Mouse (Mus musculus) liver, embryonic 14.5 days (tissue): Measurements from ENCODE around the gene Crybb2. TPM values are rescaled to one million over a fixed set of nuclear protein-coding genes. Genes with fewer than 3 reads are reported as not detected.

ENCODE experiments used
- ATAC-seq: fragments of 200-750 bp; cut with Nextera tagmentation; 2 replicates; pipeline ENCODE4 v1.8.0; 2017; ENCODE audit warnings: moderate number of reproducible peaks, mild to moderate bottlenecking, moderate library complexity; ENCODE audit not compliant: insufficient read depth
- DNase-seq, 3 experiments: peaks; one replicate each; pipeline ENCODE4 v3.0.0-alpha.2; 2012 to 2013; ENCODE audit warnings: low read depth in 3 of 3, low spot score in 3 of 3
- H3K27ac ChIP-seq: fragments of 300-500 bp; sonication (generic); 2 replicates; pipeline ENCODE4 v1.5.1; 2014; ENCODE audit warnings: moderate library complexity, mild to moderate bottlenecking, control low read depth, inconsistent platforms
- H3K27me3 ChIP-seq: fragments of 300-500 bp; sonication (generic); 2 replicates; pipeline ENCODE4 v1.6.1; 2014; ENCODE audit warnings: mild to moderate bottlenecking, low read length, moderate library complexity; ENCODE audit not compliant: control insufficient read depth, insufficient read depth
- H3K36me3 ChIP-seq: fragments of 300-500 bp; sonication (generic); replicated peaks from 2 replicates; pipeline ENCODE4 v1.6.1; 2014; ENCODE audit warnings: low read depth; ENCODE audit not compliant: control insufficient read depth, insufficient read depth
- H3K4me1 ChIP-seq, 2 experiments: fragments of 200-500 bp in 1 of 2; fragments of 300-500 bp in 1 of 2; sonication (generic) in 1 of 2; replicated peaks; 2 replicates each; pipeline ENCODE4 v1.6.1; 2012 to 2014; ENCODE audit warnings: antibody characterized with exemption in 1 of 2, inconsistent platforms in 1 of 2, low read length in 1 of 2; ENCODE audit not compliant: control insufficient read depth in 2 of 2, insufficient read depth in 2 of 2
- H3K4me2 ChIP-seq: fragments of 300-500 bp; sonication (generic); 2 replicates; pipeline ENCODE4 v1.6.1; 2014; ENCODE audit warnings: low read depth, mild to moderate bottlenecking, control low read depth, moderate library complexity
- H3K4me3 ChIP-seq, 2 experiments: fragments of 200-500 bp in 1 of 2; fragments of 300-500 bp in 1 of 2; sonication (generic) in 1 of 2; 2 replicates each; pipeline ENCODE4 v1.5.1; 2012 to 2014; ENCODE audit warnings: low read depth in 2 of 2, low read length in 2 of 2, mild to moderate bottlenecking in 2 of 2, control low read depth in 1 of 2, inconsistent platforms in 1 of 2, moderate library complexity in 1 of 2; ENCODE audit not compliant: insufficient read depth in 1 of 2
- H3K9ac ChIP-seq: fragments of 300-500 bp; sonication (generic); replicated peaks from 2 replicates; pipeline ENCODE4 v1.6.1; 2014; ENCODE audit warnings: mild to moderate bottlenecking, control low read depth, moderate library complexity
- H3K9me3 ChIP-seq: fragments of 300-500 bp; sonication (generic); 2 replicates; pipeline ENCODE4 v1.6.1; 2016; ENCODE audit warnings: low read length, mixed read lengths; ENCODE audit not compliant: control insufficient read depth
- CTCF ChIP-seq: IDR thresholded peaks from 2 replicates; pipeline ENCODE4 v1.5.1; 2016; ENCODE audit warnings: antibody characterized with exemption, low read depth, control low read depth
- EP300 ChIP-seq: IDR thresholded peaks from 2 replicates; pipeline ENCODE4 v1.6.1; 2016; ENCODE audit warnings: antibody characterized with exemption, low read depth
- WGBS: fragments of 180-500 bp; shearing (Covaris S2); extraction: QIAGEN DNeasy Blood & Tissue Kit; methylation state at CpG from one replicate; pipeline ENCODE4 v1.1.7; 2014; ENCODE audit not compliant: insufficient replicate concordance; 5-methylcytosine and 5-hydroxymethylcytosine counted together
- polyA plus RNA-seq, 2 experiments: library from polyadenylated mRNA; depleted of rRNA in 1 of 2; stranded (reverse) in 1 of 2; unstranded in 1 of 2; fragments of >200 nt; fragmentation: Nextera tagmentation in 1 of 2; extraction: Ambion mirVana in 1 of 2; gene quantifications; 2 replicates each; pipeline versions ENCODE4 v1.2.1 to v1.2.3; 2012 to 2014

The Crybb2 gene
- polyA plus RNA-seq, 2 experiments, result not detected

DNA sequence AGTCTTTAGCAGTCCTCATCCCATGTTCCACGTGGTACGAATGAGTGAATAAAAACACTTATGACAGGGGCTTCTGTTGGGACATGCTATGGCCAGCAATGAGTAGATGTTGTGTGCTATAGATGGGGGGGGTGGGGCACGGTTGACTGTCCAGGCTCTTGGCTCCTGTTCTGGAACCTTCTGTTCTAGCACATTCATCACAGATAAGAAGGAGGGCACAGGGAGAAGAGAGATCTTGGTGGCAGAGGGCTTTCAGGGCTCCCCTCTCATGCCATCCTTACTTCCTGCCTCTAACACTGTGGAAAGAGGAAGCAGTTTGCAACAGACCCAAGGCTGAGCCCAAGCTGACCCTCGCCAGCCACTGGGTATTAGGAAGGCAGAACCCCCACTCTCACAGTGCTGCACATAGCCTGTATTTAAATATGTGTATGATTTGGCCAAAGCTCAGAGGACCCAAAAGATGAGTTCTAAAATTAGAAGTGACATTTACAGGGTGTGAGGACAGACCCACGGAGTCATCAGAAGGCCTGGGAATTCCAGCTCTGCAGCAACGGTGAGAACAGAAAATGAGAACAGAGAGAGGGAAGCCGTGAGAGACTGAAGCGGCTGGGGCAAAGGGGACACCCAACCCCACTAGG lies 60.6 kb downstream of the Crybb2 start:
- DNase-seq, result no peak
- TF ChIP-seq CTCF, result no peak
- TF ChIP-seq EP300, result no peak
- no peak for ATAC-seq
- no peaks in the 10 kb centered on the region for H3K27me3 ChIP-seq
- no peak overlapping the region for H3K4me3 ChIP-seq
- H3K4me1 ChIP-seq, result peaks cover 0 to 3% of the 10 kb centered on the region in 2 experiments; a peak in 1 of 4 replicates
- no peaks in the 10 kb centered on the region for H3K9me3 ChIP-seq
- WGBS, result 60% methylated on average over 8 of the region's 8 CpGs
- H3K4me2 ChIP-seq, result no peak overlapping the region
- no peak overlapping the region for H3K27ac ChIP-seq
- H3K9ac ChIP-seq, result no peak overlapping the region
- H3K36me3 ChIP-seq, result no peaks in the 10 kb centered on the region

DNA sequence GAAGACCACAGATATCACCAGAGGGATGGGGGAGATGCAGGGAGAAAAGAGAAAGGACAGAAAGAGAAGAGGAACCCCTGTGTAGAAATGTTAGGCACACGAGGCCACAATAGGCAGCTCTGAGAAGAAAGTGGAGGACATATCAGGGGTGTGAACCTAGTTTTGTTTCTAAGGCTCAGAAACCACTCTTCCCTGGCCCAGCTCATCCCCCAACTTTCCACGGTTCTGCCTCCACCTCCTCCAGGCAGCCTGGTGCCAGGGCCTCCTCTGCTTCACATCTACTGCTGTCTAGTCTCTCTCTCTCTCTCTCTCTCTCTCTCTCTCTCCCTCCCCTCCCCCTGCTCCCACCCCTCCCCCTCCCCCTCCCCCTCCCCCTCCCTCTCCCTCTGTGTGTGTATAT lies 61.4 kb downstream of the Crybb2 start:
- DNase-seq (no peak), ATAC-seq (no peak)
- H3K27me3 ChIP-seq, result no peaks in the 10 kb centered on the region
- no peak overlapping the region for H3K4me3 ChIP-seq
- WGBS, result 54% methylated on average over 2 of the region's 2 CpGs
- H3K27ac ChIP-seq, result no peak overlapping the region
- no peaks in the 10 kb centered on the region for H3K36me3 ChIP-seq
- H3K9ac ChIP-seq, result no peak overlapping the region
- TF ChIP-seq EP300 (no peak), CTCF (no peak)
- no peak overlapping the region for H3K4me2 ChIP-seq
- peaks cover 0 to 3% of the 10 kb centered on the region in 2 experiments; a peak in 1 of 4 replicates for H3K4me1 ChIP-seq
- H3K9me3 ChIP-seq, result no peaks in the 10 kb centered on the region

Other genes with a start within 250 kb of the Crybb2 start
- gene Myo18b, start 173.8 kb downstream of the Crybb2 start, polyA plus RNA-seq (2012; rRNA removed), result 0.02 and 0.03 TPM in 2 replicates
- gene Myo18b, start 173.8 kb downstream of the Crybb2 start, polyA plus RNA-seq (2014; fragmentation: Nextera tagmentation; extraction: Ambion mirVana), result not detected in 2 replicates
- gene Grk3, start 54.3 kb downstream of the Crybb2 start, polyA plus RNA-seq (2012; rRNA removed), result 1.7 and 2.0 TPM in 2 replicates
- 0.73 and 1.4 TPM in 2 replicates for gene Grk3, start 54.3 kb downstream of the Crybb2 start, polyA plus RNA-seq (2014; fragmentation: Nextera tagmentation; extraction: Ambion mirVana)
- 0.06 and 0.09 TPM in 2 replicates for gene Crybb3, start 11.5 kb upstream of the Crybb2 start, polyA plus RNA-seq (2012; rRNA removed)
- gene Crybb3, start 11.5 kb upstream of the Crybb2 start, polyA plus RNA-seq (2014; fragmentation: Nextera tagmentation; extraction: Ambion mirVana), result not detected in 2 replicates
- gene 2900026A02Rik, start 151.1 kb upstream of the Crybb2 start, polyA plus RNA-seq (2012; rRNA removed), result 1.1 and 1.2 TPM in 2 replicates
- 0.63 and 0.68 TPM in 2 replicates for gene 2900026A02Rik, start 151.1 kb upstream of the Crybb2 start, polyA plus RNA-seq (2014; fragmentation: Nextera tagmentation; extraction: Ambion mirVana)
- not detected in 2 replicates for gene Tmem211, start 156.8 kb upstream of the Crybb2 start, polyA plus RNA-seq (2012; rRNA removed)
- not detected in 2 replicates for gene Tmem211, start 156.8 kb upstream of the Crybb2 start, polyA plus RNA-seq (2014; fragmentation: Nextera tagmentation; extraction: Ambion mirVana)
- 1.4 and 1.5 TPM in 2 replicates for gene Sgsm1, start 240.7 kb upstream of the Crybb2 start, polyA plus RNA-seq (2012; rRNA removed)
- 0.86 and 1.4 TPM in 2 replicates for gene Sgsm1, start 240.7 kb upstream of the Crybb2 start, polyA plus RNA-seq (2014; fragmentation: Nextera tagmentation; extraction: Ambion mirVana)